Mouse (Mus musculus) CH12.LX (cell line): Measurements from ENCODE around the gene Pax5. TPM values are rescaled to one million over a fixed set of nuclear protein-coding genes. Genes with fewer than 3 reads are reported as not detected.

ENCODE experiments used
- DNase-seq: peaks from one replicate; pipeline ENCODE4 v3.0.0-alpha.2; 2013; ENCODE audit errors: extremely low read depth
- H3K27ac ChIP-seq: 2 replicates; pipeline ENCODE4 v1.5.1; 2012; ENCODE audit warnings: low read depth, mild to moderate bottlenecking, control low read depth, moderate library complexity; ENCODE audit not compliant: insufficient read depth
- H3K27me3 ChIP-seq: replicated peaks from 2 replicates; pipeline ENCODE3; 2012; ENCODE audit warnings: inconsistent platforms
- H3K36me3 ChIP-seq, 2 experiments: replicated peaks in 1 of 2; 2 replicates each; pipeline versions ENCODE3 to v1.6.1; 2012; ENCODE audit warnings: inconsistent platforms in 1 of 2, low read length in 1 of 2, mild to moderate bottlenecking in 1 of 2, mixed read lengths in 1 of 2, moderate library complexity in 1 of 2; ENCODE audit not compliant: control insufficient read depth in 1 of 2, insufficient read depth in 1 of 2
- H3K4me1 ChIP-seq, 2 experiments: 2 replicates each; pipeline ENCODE4 v1.6.1; 2012; ENCODE audit warnings: inconsistent platforms in 1 of 2, moderate library complexity in 1 of 2; ENCODE audit not compliant: insufficient read depth in 2 of 2, control insufficient read depth in 1 of 2
- H3K4me2 ChIP-seq: 2 replicates; pipeline ENCODE4 v1.6.1; 2012; ENCODE audit warnings: low read depth, mild to moderate bottlenecking, control low read depth; ENCODE audit not compliant: poor library complexity, insufficient read depth, severe bottlenecking
- H3K4me3 ChIP-seq, 3 experiments: fragments of 150-350 bp in 1 of 3; sonication (generic) in 1 of 3; replicated peaks in 1 of 3; 2 replicates each; pipeline versions ENCODE3 to v1.5.1; 2011 to 2012; ENCODE audit warnings: low read depth in 2 of 3, low read length in 2 of 3, mild to moderate bottlenecking in 2 of 3, moderate library complexity in 2 of 3, control low read depth in 1 of 3, improper control_type of control experiment in 1 of 3, inconsistent platforms in 1 of 3, mixed read lengths in 1 of 3; ENCODE audit not compliant: poor library complexity in 1 of 3
- H3K79me2 ChIP-seq: replicated peaks from 2 replicates; pipeline ENCODE4 v1.6.1; 2012; ENCODE audit warnings: mild to moderate bottlenecking, moderate library complexity; ENCODE audit not compliant: control insufficient read depth, poor library complexity, insufficient read depth, severe bottlenecking; ENCODE audit errors: extremely low read depth
- H3K9ac ChIP-seq: 2 replicates; pipeline ENCODE4 v1.6.1; 2012; ENCODE audit warnings: low read depth, mild to moderate bottlenecking, control low read depth, moderate library complexity; ENCODE audit not compliant: insufficient read depth
- H3K9me3 ChIP-seq: replicated peaks from 2 replicates; pipeline ENCODE3; 2012; ENCODE audit warnings: low read length, inconsistent platforms, mixed read lengths
- BHLHE40 ChIP-seq: IDR thresholded peaks from 2 replicates; pipeline ENCODE4 v1.6.1; 2011; ENCODE audit warnings: mild to moderate bottlenecking, low read depth, low read length, improper control_type of control experiment
- CHD2 ChIP-seq: IDR thresholded peaks from 2 replicates; pipeline ENCODE4 v1.6.1; 2011; ENCODE audit warnings: low read length, improper control_type of control experiment
- ELF1 ChIP-seq: IDR thresholded peaks from 2 replicates; pipeline ENCODE4 v1.6.1; 2014; ENCODE audit warnings: low read depth, mild to moderate bottlenecking, inconsistent platforms, low read length, improper control_type of control experiment
- EP300 ChIP-seq: IDR thresholded peaks from 2 replicates; pipeline ENCODE4 v1.6.1; 2011; ENCODE audit warnings: low read length, improper control_type of control experiment
- ETS1 ChIP-seq: conservative IDR thresholded peaks from 2 replicates; pipeline ENCODE4 v1.6.1; 2012; ENCODE audit warnings: low read depth, mild to moderate bottlenecking, inconsistent platforms, low read length, improper control_type of control experiment, moderate library complexity
- IRF4 ChIP-seq: IDR thresholded peaks from 2 replicates; pipeline ENCODE4 v1.6.1; 2014; ENCODE audit warnings: low read depth, mild to moderate bottlenecking, inconsistent platforms, low read length, improper control_type of control experiment
- JUND ChIP-seq: conservative IDR thresholded peaks from 2 replicates; pipeline ENCODE4 v1.6.1; 2011; ENCODE audit warnings: low read depth, low read length, improper control_type of control experiment
- KAT2A ChIP-seq: IDR thresholded peaks from 2 replicates; pipeline ENCODE4 v1.6.1; 2012; ENCODE audit warnings: low read length, improper control_type of control experiment, inconsistent platforms; ENCODE audit not compliant: insufficient replicate concordance
- MAFK ChIP-seq: IDR thresholded peaks from 2 replicates; pipeline ENCODE4 v1.6.1; 2011; ENCODE audit warnings: low read length, improper control_type of control experiment; ENCODE audit not compliant: insufficient replicate concordance
- MAZ ChIP-seq: IDR thresholded peaks from 2 replicates; pipeline ENCODE4 v1.6.1; 2012; ENCODE audit warnings: low read depth, mild to moderate bottlenecking, inconsistent platforms, low read length, improper control_type of control experiment, moderate library complexity
- NELFE ChIP-seq: IDR thresholded peaks from 2 replicates; pipeline ENCODE4 v1.6.1; 2011; ENCODE audit warnings: low read depth, low read length, improper control_type of control experiment
- NRF1 ChIP-seq: IDR thresholded peaks from 2 replicates; pipeline ENCODE4 v1.6.1; 2014; ENCODE audit warnings: low read depth, mild to moderate bottlenecking, inconsistent platforms, low read length, improper control_type of control experiment, moderate library complexity
- SIN3A ChIP-seq: IDR thresholded peaks from 2 replicates; pipeline ENCODE4 v1.6.1; 2012; ENCODE audit warnings: low read length, improper control_type of control experiment, inconsistent platforms
- TBP ChIP-seq: conservative IDR thresholded peaks from 2 replicates; pipeline ENCODE4 v1.6.1; 2011; ENCODE audit warnings: low read depth, low read length, improper control_type of control experiment
- USF1 ChIP-seq: IDR thresholded peaks from 2 replicates; pipeline ENCODE4 v1.6.1; 2014; ENCODE audit warnings: low read depth, mild to moderate bottlenecking, inconsistent platforms, low read length, improper control_type of control experiment
- USF2 ChIP-seq: conservative IDR thresholded peaks from 2 replicates; pipeline ENCODE4 v1.6.1; 2011; ENCODE audit warnings: low read depth, low read length, improper control_type of control experiment
- ZNF384 ChIP-seq: IDR thresholded peaks from 2 replicates; pipeline ENCODE4 v1.6.1; 2012; ENCODE audit warnings: low read depth, low read length, improper control_type of control experiment, inconsistent platforms
- dilution Hi-C: fragments of 300-500 bp; cut with MboI; formaldehyde crosslinking; loops from 2 replicates; pipeline ENCODE4 v1.14.3; 2020; ENCODE audit warnings: low sequenced_read_pairs; ENCODE audit not compliant: extremely low pct_unique_long_range_greater_than_20kb, extremely low pct_ligation_motif_present
- in situ Hi-C: fragments of 300-500 bp; cut with MboI; formaldehyde crosslinking; loops from 3 replicates; pipeline ENCODE4 v1.14.3; 2019; ENCODE audit warnings: low sequenced_read_pairs, low pct_ligation_motif_present, low pct_unique_long_range_greater_than_20kb, mixed read lengths
- polyA plus RNA-seq: library from polyadenylated mRNA; unstranded; fragments of >175 nt; gene quantifications from 2 replicates; pipeline ENCODE4 v1.2.1, GENCODE M21; 2012; ENCODE audit warnings: low read depth; ENCODE audit not compliant: insufficient read length
- total RNA-seq, 2 experiments: library from RNA; depleted of rRNA; stranded (reverse); fragments of 300-350 nt in 1 of 2; fragments of >200 nt in 1 of 2; gene quantifications; 2 replicates each; pipeline ENCODE4 v1.2.3; 2012 to 2014

Gene Pax5
- total and polyA plus RNA-seq, 3 experiments = 13.5 to 57.4 (median 21.8) TPM

GRCm38 (mm10) chr4:44542101-44542500 lies 168.2 kb downstream of the Pax5 start:
- H3K27me3 ChIP-seq = no peaks in the 10 kb centered on the region
- TF ChIP-seq BHLHE40 (0 out of 2 replicates have a peak, but pooled peaks have one; percentile 20), ETS1 (no peak)
- TF ChIP-seq, all 38 proteins: peak for 1
- peak; percentile 57 for DNase-seq
- in situ Hi-C loops = no loop called here
- H3K4me2 ChIP-seq = no peak overlapping the region
- peaks cover 22 to 90% of the 10 kb centered on the region in 2 experiments for H3K36me3 ChIP-seq
- peaks cover 38 to 62% of the 10 kb centered on the region in 2 experiments for H3K4me1 ChIP-seq
- H3K9ac ChIP-seq = no peak overlapping the region
- no peaks in the 10 kb centered on the region for H3K9me3 ChIP-seq
- no peaks in the 10 kb centered on the region for H3K79me2 ChIP-seq
- dilution Hi-C loops = no loop called here
- H3K27ac ChIP-seq = no peak overlapping the region
- no peak overlapping the region for H3K4me3 ChIP-seq

GRCm38 (mm10) chr4:44538488-44538887 lies 171.8 kb downstream of the Pax5 start:
- H3K27ac ChIP-seq = peak overlapping the region; percentile 40; the same call in 1 of the 2 replicates
- in situ Hi-C loops = no loop called here
- peaks cover 38 to 65% of the 10 kb centered on the region in 2 experiments for H3K4me1 ChIP-seq
- H3K79me2 ChIP-seq = no peaks in the 10 kb centered on the region
- H3K9ac ChIP-seq = no peak overlapping the region
- H3K9me3 ChIP-seq = no peaks in the 10 kb centered on the region
- peaks cover 38 to 97% of the 10 kb centered on the region in 2 experiments for H3K36me3 ChIP-seq
- no peak overlapping the region for H3K4me2 ChIP-seq
- dilution Hi-C loops = no loop called here
- peak; percentile 13 for DNase-seq
- TF ChIP-seq EP300 = no peak
- TF ChIP-seq KAT2A = no peak
- TF ChIP-seq IRF4 = no peak
- no peak for TF ChIP-seq NELFE
- TF ChIP-seq CHD2 = no peak
- no peak for TF ChIP-seq BHLHE40
- TF ChIP-seq USF1 = no peak
- no peak for TF ChIP-seq SIN3A
- no peak for TF ChIP-seq MAFK
- no peak for TF ChIP-seq ELF1
- no peak for TF ChIP-seq ZNF384
- TF ChIP-seq JUND = no peak
- TF ChIP-seq TBP = no peak
- no peak for TF ChIP-seq NRF1
- no peak for TF ChIP-seq USF2
- no peak for TF ChIP-seq MAZ
- TF ChIP-seq, all 38 proteins: peak for 0
- H3K27me3 ChIP-seq = no peaks in the 10 kb centered on the region
- no peak overlapping the region for H3K4me3 ChIP-seq
